Mouse (Mus musculus) spleen, postnatal 36 days (tissue): Measurements from ENCODE around the gene Gna12.

ENCODE experiments used
- DNase-seq, 2 experiments: peaks; one replicate each; pipeline ENCODE4 v3.0.0; 2022; ENCODE audit warnings: low spot score in 2 of 2, mixed read lengths in 1 of 2

Gna12 gene

GRCm38 (mm10) chr5:140827413-140827812, 2.8 kb downstream of the Gna12 start:
- DNase-seq: no peak

GRCm38 (mm10) chr5:140826796-140827195, 3.4 kb downstream of the Gna12 start:
- no peak for DNase-seq

DNA sequence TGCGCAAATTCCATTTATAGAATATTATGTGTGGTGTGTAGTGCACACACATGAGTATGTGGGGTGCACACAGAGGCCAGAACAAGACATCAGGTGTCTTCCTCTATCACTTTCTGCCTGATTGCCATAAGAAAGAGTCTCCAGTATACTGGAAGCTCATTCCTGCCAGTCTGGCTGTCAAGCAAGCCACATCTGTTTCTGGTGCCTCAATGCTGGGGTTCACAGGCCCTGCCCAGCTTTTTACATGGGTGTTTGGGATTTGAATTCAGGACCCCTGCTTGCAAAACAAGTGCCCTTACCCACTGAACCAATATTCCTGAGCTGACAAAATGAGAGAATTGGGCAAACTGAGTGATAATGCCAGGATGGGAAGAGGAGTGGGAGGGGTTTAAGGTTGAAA, 4.1 kb downstream of the Gna12 start:
- DNase-seq: no peak

- DNase-seq: no peak
Measured at GRCm38 (mm10) chr5:140824126-140824525, 6.1 kb downstream of the Gna12 start.

DNA sequence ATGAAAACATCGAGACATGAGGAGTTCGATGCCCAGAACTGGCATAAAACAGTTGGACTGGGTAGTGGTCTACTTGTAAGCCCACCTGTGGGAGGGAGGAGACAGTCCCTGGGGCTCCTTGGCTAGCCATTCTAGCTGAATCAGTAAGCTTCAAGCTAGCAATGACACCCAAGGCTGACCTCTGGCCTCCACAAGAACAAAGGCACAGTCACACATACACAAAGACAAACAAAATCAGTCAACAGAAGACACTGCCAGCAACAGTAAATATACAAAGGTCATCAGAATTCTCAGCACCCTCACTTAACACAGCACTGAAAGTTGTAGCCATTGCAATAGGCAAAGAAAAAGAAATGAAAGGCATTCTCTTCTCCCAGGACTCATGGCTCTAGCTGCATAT, 6.8 kb downstream of the Gna12 start:
- DNase-seq: no peak

DNA sequence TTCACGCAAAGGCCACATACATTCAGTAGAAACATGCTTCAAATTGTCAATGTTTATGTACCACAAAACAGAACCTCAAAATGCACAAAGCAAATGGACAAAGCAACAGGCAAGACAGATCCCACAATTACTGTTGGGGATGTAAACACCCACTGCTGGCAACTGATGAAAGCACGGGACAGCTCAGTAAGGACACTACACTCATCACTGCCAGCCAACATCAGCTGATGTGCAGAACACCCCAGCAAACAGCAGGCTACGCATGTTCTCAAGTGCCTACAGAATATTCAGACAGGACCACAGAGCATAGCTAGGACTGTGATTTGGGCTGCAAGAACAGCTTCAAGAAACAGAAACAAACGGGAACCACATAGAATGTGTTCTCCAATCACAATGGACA, 8.3 kb downstream of the Gna12 start:
- no peak for DNase-seq

DNA sequence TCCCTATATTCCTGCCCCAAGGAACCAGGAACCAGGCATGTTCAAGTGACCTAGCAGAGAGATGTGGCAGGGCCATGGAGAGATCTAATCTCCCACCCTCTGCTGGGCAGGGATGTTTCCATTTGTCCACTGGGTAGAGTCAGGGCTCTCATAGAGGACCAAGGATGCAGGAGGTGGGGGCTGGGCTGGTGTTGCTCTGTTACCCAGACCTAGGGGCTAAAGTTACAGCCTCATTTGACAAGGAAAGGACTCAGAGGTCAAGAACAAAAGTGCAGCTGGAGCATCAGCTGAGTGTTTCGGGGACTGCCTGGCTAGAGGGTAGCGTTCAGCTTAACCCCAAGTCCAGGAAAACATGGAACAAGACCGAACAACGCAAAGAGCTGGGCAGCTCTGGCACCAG, 9.7 kb downstream of the Gna12 start:
- DNase-seq: no peak

GRCm38 (mm10) chr5:140819594-140819993, 10.6 kb downstream of the Gna12 start:
- no peak for DNase-seq

DNA sequence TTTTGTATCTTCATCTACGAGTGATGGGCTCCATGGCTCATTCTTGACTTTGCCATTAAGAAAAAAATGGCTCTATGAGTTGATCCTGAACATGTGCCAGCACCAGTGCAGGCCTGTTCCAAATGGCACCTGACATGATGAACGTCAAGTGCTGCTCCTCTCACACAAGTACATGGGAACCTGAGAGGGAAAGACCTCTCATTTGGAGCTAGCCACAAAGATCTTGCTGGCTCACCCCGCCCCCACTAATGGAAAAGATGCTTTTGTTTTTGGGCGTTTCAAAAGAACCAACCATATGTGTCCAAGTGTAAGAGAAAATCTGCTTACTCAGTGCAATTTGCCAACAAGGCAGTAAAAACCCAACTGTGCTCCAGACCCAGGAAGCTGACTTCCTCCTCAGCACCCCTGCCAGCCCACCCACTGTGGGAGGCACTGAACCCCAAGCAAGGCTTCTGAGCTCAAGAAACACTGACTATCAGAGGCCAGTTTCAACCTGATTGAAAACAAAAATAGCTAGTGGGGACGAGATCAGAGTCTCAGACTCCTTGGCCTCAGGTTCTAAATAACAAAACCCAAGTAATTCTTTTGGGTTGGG, 11.7 kb downstream of the Gna12 start:
- DNase-seq: no peak

DNA sequence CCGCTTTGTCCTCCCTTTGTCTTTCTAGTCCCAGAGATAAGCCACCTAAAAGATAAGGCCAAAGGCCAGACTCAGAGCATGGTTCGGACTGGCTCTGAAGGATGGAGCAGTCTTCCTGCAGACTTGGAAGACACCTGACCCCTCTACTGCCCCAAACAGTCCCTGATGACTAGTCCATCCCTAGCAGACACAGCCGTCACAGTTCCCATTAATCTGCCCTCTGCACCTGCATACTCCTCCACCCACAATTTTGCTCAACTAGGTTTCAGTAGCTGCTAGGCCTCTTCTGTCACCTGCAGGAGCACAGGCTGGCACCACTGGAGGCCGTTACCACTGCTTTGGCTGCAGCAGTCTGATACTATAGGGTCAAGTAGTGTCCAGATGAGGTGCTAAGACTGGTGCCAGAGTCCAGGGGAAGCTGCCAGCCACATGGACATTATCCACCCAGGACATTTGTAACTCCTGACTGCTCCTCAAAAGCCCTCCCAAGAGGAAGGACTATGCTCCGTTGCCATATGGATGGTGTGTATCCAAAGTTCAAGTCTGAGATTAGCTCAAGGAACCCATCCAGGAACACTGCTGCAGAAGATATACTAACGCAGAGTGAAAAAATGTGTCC, 13.2 kb downstream of the Gna12 start:
- DNase-seq: no peak

- DNase-seq: no peak
Measured at GRCm38 (mm10) chr5:140816008-140816407, 14.2 kb downstream of the Gna12 start.

- DNase-seq: no peak
Measured at GRCm38 (mm10) chr5:140815059-140815728, 15.0 kb downstream of the Gna12 start.

- peak; percentile 46 to 52 for DNase-seq
Measured at GRCm38 (mm10) chr5:140814403-140814802, 15.8 kb downstream of the Gna12 start.

DNA sequence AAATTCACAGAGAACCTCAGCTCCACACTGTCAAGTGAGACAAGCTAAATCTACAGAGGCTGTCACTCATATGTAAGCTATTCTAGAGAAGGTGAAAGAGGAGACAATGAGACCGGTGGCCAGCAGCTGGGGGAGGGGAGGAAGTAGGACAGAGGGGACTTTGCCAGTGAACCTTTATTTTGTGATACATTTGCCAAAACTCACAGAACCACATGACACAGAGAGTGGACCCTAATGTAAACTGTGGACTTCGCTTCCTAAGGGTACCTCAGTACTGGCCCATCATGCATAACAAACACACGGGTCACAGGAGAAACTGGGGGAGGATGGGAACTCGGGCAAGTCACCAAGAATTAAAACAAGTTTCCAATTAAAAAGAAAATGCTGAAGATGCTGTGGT, 17.5 kb downstream of the Gna12 start:
- no peak for DNase-seq

GRCm38 (mm10) chr5:140812063-140812462, 18.2 kb downstream of the Gna12 start:
- no peak for DNase-seq

- DNase-seq: no peak
Measured at GRCm38 (mm10) chr5:140811390-140811789, 18.8 kb downstream of the Gna12 start.

- DNase-seq: no peak
Measured at GRCm38 (mm10) chr5:140806939-140807338, 23.3 kb downstream of the Gna12 start.

GRCm38 (mm10) chr5:140806252-140806651, 24.0 kb downstream of the Gna12 start:
- DNase-seq: no peak

DNA sequence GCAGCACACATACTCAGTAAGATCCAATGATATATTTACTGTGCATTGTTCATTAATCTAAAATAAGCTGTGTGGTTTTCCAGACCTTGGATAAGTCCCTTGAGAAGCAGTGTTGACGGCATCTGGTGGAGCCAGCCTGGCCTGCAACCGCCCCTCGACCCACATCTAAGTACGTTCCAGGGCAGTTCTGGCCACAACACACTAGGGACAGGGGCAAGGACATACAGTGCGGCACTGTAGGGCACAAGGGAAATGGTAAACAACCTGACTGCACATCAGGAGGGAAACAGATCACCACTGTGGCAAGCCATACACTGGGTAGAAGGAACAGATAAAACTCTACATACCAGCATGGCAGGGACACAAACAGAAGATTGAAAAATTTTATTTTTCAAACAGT, 28.4 kb downstream of the Gna12 start:
- no peak for DNase-seq

GRCm38 (mm10) chr5:140800288-140800923, 29.8 kb downstream of the Gna12 start:
- DNase-seq: no peak

DNA sequence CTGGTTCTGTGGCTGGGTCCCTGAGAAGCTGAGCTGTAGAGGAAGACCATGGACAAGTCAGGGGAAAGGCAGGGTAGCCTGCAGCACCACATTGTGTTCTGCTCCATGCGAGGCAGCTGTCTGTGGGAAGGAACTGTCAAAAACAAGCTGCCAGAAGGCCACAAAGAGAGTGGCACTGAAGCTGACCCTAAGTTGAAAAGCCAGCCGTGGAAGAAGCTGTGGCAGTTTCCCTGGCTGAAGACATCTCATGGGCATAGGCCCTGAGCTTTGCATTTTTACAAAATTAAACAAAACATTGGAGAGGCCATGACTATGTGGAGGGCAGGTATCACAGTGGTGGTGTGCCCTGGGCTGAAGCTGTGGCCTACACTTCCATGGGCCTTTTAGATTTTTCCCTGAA, 31.0 kb downstream of the Gna12 start:
- no peak for DNase-seq

DNA sequence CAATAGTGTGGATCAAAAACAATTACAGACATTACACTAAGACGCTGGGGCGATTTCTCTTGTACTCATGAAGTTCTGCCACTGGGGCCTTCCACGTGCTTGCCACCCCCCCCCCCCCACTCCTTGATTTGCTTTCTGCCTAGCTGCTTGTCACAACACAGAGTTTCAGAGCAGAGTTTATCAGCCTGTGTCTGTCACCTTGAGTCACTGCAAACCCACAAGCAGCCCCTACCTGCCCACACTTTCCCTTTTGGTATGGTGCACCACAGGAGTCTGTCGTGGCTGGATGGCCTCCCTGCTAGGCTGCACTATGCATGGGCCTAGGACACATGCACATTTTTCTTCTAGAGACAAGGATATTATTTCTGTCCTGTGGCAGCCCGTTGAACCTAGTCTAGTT, 31.5 kb downstream of the Gna12 start:
- no peak for DNase-seq

DNA sequence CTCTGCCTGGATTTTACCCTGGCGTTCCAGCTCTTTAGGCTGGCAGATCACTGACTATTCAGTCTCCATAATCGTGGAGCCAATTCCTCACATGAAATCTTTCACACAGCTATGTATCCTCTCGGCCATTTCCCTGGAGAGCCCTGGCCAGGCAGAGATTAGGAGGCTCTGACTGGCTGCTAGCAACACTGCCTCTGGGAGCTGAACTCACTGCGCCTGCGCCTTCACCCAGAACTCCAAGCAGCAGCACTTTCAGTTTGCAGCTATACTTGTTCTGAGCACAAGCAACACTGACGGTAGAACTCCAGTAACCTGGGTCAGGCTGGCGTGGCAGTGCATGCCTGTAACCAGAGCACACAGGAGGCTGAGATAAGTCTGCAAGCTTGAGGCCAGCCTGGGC, 32.1 kb downstream of the Gna12 start:
- peak in 1 of 2 experiments; percentile 17 for DNase-seq
